Mouse (Mus musculus) right cerebral cortex, postnatal 36 days (tissue): Measurements from ENCODE around the gene Lipa.

Source experiments
- DNase-seq, 2 experiments: peaks; one replicate each; pipeline ENCODE4 v3.0.0; 2022; ENCODE audit warnings: low spot score in 2 of 2, mixed read lengths in 1 of 2

Lipa gene

DNA sequence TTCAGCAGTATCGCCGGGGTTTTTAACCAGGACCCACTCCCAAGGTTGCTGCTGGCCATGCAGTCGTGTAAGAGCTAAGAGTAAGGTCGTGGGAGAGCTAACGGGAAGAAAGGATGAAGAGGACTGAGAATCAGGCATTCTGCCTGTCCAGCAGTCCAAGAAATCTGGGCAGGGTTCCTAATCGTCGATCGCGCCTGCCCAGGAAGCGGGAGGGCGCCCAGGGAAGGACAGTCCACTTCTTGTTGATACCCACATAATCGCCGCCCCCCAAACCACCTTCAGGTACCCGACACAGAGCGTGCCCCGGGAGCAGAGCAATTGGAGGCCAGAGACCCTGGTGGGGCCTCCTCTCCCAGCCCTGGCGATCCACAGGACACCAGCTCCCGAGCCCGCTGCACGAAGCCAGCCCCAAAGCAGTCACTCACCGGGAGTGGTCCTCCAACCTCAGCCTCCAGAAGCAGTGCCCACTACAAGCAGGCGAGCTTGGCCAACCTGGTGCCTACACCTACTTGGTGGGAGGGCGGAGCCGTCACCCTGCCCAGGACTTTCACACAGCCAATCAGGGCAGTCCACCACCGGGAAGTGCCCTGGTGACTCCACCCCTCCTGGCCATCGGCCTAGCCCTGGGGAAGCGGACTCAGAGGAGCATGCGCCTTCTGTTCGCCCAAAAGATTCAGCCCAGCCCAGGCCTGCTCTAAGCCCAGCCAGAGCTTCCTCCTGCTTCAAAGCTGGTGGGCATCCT, at the start of gene Lipa:
Gene Lipa (minus strand): TSS at position 534 of the 742 bp plus-strand sequence.
- DNase-seq = peak; percentile 89 to 91

DNA sequence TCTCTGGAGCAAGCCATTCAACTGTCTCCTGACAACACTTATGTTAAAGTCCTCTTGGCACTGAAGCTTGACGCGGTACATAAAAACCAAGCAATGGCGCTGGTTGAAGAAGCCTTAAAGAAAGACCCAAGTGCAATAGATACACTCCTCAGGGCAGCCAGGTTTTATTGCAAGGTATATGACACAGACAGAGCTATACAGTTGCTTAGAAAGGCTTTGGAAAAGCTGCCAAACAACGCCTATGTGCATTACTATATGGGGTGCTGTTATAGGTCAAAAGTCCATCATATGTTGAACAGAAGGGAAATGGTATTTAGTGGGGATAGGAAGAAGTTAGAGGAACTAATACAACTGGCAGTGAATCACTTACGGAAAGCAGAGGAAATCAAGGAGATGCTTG, 46.4 kb upstream of the Lipa start:
- no peak for DNase-seq

DNA sequence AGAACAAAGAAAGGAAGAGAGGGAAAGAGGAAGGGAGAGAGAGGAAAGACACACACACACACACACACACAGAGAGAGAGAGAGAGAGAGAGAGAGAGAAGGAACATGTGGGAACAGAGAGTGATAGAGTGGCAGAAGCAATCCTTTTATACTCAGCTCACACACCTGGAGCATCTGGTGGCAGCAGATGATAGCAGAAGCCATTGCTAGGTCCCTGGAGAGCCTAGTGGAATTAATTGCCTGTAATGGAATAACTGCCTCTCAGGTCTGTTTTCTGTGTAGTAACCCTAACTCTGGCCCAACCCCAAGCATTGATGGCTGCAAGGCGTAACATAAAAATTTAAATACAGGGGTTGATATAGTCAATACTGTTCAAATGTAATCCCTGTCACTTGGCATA, 43.8 kb upstream of the Lipa start:
- DNase-seq = no peak

DNA sequence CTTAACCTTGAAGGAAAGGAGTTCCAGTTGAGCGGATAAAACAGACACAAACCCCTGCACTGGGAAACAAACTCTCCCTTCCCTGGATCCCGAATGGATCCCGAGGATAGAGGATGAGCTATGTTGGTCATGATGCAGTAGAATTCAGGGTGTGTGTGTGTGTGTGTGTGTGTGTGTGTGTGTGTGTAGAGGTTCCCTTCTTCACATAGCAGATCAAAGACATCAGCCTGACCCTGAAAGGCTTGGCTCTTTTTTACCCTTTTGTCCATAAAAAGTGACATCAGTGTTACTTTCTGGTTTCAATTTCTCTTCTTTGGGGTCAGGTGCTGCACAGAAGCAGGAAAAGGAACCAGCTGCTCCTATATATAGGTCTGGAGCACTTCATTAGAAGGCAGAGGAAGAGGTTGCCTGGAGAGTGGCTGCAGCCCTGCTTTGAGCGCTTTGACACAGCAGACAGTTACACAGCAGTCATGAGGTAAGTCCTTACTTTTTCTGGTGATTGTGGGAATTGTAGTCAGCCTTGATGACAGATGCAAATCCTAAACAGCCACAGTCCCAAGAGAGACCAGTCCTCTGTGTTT, 42.7 kb upstream of the Lipa start:
- no peak for DNase-seq

DNA sequence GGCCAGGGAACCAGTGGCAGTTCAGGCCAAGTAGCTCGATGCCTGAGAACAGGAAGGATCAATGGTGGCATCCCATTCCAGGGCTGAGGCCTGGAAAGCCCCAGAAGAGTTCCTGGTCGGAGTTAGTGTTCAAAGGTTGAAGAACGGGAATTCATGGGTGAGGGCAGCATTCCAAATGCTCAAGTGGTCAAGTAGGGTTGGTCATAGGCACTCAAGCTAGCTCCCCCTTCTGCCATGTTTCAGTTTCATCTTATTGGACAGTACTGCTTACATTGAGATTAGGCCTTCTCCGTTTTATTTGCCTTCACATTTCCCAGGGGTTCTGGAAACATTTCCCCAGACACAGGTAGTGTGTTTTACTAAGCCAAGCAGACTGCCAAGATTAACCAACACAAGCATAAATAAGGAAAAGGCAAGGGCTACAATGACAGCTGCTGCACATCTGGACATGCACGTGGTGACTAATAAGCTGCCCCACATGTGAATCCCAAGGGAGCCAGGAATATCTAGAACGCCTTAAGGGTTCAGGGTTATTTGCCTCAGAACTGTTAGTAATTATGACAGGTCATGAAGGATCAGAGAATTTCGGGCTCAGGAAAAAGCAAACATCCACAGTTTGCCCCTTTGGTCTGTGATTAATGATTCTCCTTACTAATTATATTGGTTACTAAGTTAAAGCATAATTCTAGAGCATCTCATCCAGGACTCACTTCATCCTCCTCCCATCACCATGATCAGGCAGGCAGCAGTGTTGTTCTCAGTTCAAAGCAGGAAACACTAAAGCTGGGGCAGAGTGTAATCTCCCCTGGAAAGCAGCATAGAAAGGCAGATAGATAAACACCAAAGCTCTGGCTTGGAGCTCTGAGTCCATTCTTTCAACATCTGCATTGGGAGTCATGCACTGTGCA, 42.0 kb upstream of the Lipa start:
- no peak for DNase-seq

DNA sequence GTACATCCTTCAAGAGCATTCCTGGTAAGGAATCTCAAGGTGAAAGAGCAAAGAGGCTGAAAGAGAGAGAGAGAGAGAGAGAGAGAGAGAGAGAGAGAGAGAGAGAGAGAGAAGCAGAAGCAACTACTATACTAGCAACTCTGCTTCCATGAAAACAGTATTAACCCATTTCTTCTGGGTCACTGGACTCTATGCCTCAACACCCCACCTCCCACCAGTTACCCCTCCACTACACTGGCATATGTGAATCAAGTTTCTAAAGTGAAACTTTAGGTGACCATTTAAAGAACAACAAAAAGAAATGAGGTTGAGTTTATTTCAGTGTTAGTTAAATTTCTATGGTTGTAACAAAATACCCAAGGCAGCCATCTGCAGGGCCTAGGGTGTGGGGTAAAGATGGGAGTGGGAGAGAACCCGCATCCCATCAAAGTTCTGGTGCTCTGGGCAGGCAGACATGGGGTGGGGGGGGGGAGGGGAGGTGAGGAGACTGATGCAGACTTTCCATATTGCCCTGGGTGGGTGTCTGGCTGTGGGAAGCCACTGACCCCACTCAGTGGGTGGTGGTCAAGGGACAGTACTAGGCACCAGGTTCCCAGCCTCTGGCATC, 39.0 kb upstream of the Lipa start:
- no peak for DNase-seq

DNA sequence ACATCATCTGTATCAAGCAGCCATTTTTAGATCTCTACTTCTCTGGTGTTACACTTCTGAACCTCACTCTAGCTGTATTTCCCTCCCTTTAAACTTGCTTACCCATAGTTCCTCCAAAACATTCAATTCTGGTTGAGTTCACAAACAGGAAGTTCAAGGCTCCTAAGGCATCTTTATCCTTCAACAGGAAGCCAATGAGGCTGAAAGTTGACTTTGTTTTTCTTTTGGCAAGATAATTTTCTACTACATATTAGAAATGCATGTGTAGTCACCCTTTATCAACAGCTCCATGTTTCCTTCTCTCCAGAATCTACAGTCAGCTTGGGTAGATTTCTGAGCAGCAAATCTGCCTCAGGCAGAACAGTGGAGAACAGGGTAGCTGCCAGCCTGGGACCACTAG, 35.3 kb upstream of the Lipa start:
- DNase-seq = no peak

DNA sequence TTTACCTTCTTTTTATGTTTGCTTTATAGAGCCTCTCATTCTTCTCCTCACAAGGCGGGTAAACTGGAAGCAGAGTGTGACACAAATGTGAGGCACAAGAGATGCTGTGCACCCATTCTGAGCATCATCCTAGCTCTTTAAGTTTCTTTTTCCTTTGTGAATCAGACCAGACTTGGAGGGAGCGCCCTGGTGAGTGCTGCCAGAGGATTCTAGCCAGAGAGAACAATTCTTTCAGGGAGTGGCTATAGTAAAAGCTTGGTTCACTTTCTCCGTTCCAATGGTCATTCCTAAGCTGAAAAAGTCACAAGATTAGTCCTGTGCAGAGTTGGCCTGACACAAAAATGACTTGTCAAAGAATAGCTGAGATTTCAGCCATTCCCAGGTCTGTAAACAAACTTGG, 29.3 kb upstream of the Lipa start:
- no peak for DNase-seq

DNA sequence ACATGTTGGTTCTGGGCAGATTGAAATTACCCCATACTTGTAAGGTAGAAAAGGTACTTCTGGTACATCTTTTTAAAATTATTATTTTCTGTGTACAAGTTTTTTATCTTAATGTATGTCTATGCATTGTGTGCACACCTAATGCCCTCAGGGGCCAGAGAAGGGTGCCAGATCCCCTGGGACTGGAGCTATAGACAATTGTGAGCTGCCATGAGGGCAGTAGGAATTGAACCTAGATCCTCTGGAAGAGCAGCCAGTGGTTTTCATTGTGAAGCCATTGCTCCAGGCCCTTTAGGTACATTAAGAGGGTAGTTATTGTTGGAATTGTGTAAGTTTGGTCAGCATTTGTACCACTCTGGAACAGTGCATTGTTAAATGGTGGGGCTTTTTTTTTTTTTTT, 26.8 kb upstream of the Lipa start:
- DNase-seq = no peak

DNA sequence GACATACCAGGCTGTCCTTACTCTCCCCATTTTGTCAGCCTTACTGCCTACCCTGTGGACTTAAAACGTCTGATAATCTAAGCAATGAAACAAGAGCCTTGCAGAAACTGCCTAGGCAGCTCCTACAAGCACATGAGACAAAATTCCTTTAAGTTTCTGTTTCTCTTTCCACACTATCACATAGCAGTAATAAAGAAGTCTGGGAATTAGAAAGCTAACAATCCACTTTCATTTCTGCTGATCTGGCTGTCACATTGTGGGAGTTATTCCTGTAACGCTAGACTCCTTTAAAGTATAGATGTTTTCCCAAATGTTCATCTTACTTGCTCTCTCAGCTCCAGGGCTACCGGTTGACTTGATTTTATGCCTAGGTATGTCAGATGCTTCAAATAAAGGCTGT, 26.2 kb upstream of the Lipa start:
- no peak for DNase-seq

DNA sequence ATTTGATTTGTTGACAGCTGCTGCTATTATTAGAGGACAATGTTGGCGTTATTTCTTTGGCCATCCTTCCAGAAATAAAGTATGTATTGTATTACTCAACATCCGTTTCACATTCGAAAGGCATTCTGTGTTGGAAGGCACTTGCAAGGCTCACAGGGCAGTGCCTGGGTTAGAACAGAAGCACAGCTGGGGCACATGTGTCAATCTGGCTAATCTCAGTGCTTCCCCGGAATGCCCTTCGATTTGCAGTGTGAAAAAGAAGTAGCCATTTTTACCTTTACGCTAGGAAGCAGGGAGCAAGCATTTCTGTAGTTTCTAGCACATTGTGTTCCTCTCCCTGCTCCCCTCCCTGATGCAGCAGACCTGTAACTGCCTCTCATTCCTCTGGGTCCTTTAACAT, 25.7 kb upstream of the Lipa start:
- no peak for DNase-seq

DNA sequence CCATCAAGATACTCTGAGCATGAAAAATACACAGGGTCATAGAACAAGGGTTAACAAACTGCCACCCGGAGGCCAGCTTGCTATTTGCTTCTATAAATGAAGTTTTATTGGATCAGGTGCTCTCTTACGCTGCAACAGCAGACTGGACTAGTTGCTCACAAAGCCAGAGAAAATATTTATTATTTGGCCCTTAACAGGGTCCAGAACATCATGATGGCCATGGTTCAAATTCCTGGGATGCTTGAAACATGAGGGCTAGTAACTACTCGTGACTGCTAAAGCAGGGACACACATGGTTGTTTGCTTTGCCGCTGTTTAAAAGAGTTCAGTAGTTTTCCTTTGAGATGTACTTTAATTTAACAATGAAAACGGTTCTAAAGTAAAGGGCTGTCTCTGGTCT, 24.7 kb upstream of the Lipa start:
- no peak for DNase-seq

DNA sequence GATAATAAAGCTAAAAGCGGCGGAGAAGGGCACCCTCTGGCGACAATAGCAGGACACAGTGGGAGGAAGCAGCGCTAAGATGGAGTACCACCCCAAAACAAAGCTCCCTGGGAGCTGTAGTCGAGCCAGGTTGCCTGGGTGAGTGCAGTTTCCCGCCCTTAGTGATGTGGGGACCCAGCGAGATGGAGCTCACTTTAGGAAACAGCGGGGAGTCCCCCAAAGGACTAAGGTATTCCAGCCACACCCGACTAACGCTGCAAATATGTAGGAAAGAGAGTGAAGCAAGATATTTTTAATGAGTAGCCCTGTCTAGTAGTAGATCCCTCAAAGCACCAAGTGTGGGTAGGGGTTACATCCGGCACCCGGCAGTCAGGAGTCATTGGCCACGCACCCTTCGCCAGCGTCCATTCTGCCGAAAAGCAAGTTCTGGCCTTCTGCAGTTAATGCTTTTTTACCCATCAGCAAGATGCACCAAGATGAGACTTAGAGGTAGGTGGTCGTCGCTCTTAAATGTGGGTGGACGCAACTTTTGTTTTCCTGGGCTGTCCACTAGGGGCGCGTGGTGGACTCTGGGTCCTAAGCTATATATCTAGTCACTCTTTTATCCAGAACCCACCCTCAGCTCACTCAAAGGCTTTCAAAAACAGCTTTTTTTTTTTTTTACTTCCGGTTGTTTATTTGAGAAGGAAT, 23.4 kb upstream of the Lipa start, which contains the start of gene Ifit2:
Gene Ifit2 (plus strand): TSS at position 161 of the 690 bp plus-strand sequence.
- DNase-seq = peak; percentile 46 to 55

DNA sequence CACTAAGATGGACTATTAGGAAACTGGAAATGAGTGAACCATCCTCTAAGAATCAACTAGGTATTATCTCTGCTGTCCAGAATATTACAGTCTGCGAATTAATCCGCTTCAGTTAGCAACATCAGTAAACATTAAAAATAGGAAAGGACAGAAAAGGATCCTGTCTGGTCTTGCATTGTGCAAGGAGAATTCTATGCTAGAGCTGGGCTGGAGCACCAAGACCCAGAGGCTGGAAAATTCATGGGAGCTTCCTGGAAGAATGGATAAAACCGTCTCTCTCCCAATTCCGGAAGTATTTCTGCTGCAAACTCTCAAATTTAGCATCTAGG, 22.9 kb upstream of the Lipa start:
- DNase-seq = no peak

DNA sequence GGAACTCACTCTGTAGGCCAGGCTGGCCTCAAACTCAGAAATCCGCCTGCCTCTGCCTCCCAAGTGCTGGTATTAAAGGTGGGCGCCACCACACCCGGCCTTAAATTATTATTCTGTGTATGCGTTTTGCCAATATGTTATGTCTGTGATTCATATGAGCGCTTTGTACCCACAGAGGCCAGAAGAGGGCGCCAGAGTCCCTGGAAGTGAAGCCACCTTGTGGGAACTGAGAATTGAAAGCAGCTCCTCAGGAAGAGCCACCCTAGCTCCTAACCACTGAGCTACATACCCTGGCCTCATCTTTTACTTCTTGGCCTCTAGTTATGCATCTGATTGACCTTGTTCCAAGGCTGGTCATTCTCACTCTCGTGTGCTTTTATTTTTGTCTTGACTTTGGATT, 20.7 kb upstream of the Lipa start:
- DNase-seq = peak; percentile 35 to 53

DNA sequence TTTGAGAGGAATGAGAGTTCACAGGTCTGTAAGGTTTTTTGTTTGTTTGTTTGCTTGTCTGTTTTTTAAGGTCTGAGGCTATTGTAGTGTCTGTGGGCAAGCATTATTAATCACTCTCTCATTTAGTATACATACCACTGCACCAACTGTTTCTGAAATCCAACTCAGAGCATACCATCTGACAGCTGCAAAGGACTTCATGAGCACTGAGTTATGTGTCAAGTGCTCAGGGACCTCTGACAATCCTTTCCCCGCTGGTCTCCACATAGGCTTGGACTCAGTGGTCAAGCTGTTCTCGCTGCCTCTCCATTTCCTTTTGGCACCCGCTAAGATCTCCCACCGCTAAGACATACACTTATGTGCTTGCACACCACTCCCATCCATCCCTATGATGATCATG, 18.9 kb upstream of the Lipa start:
- DNase-seq = no peak

DNA sequence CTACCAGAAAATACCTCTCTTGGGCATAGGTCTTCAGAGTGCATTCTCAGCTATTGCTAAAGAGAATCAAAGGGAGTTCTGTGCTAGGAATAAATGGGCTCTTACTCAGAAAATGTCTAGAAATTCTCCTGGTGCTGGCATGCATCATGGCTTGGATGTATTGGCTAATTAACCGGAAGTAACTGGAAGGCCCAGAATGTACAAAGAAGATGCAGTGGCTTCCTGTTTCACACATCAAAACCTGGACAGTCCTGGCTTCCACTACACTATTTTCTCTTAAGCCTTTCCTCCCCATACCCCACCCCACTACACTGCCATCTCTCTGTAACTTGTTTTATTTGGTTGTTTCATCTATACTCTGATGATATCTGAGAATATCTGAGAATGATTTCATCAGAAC, 12.1 kb upstream of the Lipa start:
- DNase-seq = no peak

DNA sequence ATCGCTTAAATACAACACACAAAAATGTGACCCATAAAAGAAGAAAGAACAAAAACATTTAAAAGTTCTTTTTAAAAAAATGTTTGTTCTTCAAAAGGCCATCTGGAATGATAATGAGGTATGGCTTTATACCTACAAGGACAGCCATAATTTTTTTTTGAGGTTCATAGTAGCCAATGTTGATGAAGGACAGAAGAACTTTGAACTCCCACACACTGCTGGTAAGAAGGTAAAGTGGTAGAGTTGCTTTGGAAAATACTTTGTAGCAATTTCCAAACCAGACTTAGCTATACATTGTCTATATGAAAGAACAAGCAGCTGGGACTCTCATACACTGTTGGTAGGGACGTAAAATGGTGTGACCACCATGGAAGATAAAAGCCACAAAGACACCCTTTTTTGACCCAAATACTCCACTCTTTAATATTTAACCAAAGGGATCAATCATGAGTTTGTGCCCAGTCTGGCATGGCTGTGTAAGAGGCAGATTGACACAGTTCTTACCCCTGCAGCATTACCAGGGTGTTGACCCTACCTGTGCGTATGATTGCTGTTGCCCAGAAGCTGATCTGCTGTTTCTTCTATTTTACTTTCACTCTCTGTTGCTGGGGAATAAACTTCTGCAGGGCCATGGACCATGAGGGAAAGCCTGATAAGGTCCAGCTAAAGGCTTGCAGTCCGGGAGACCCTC, 4.9 kb upstream of the Lipa start:
- DNase-seq = no peak

DNA sequence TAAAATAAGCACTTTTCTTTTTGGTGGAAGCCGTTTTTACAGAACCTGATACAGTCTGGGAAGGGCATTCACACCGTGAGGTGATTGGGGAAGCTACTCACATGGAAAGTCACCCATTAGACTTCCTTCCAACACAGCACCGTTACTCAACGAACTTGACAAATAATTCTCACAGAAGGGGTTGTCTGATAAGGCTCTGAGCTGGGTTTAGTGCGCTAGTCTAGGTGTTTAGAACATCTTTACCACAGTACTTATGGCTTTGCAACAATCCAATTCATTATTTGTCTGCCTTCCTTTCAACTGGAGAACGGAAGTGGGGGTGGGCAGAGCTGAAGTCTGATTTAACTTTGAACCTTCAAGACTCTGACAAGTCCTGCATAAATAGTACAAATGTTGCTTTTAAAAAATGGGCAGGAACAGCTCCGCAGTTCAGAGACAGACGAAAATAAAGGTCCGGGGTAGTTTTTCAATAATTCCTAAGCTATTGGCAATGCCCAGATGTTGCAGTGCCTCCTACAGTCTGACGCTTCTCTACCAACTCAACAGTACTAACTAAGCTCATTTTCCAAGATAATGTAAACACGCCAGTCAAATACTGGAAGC, 852 bp downstream of the Lipa start:
- no peak for DNase-seq

DNA sequence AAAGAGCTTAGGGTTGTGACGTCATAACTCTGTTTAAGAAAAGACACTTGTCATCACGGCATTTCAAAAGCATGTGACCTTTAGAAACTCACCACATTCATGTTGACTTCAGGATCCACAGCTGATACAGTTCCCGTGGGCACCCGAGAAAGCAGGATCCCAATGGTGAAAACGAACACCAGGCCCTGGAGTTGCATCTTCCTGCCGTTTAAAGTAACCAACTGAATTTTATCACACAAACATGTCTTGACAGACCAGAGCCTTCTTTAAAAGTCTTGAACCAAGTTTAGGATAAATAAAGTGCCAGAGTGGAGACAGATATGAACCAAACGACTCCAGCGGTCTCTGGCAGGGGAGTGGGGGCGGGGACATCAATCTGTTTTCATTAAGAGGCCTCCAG, 2.6 kb downstream of the Lipa start:
- DNase-seq = no peak
